Mouse (Mus musculus) kidney, adult 2 months (tissue): ENCODE measurements around the gene Bloc1s4.

ENCODE experiments used
- CTCF ChIP-seq: fragments of 200-500 bp; conservative IDR thresholded peaks from 2 replicates; pipeline ENCODE4 v1.5.1; 2011; ENCODE audit warnings: low read depth, mild to moderate bottlenecking, control low read depth, low read length, moderate library complexity, mixed read lengths; ENCODE audit not compliant: insufficient read depth, insufficient read length
- POLR2A ChIP-seq: fragments of 200-500 bp; IDR thresholded peaks from one replicate; pipeline ENCODE4 v1.6.1; 2011; ENCODE audit warnings: low read depth, low read length, control low read depth

- TF ChIP-seq CTCF (peak; percentile 23; the same call in 1 of the 2 replicates), POLR2A (no peak)
Measured at GRCm38 (mm10) chr5:36750119-36751078, 1.9 kb upstream of the Bloc1s4 start.
